Mouse (Mus musculus): ENCODE measurements around the gene Elk4. TPM values are rescaled to one million over a fixed set of nuclear protein-coding genes. Genes with fewer than 3 reads are reported as not detected.

The Elk4 gene
- polyA plus RNA-seq, 1 experiment from 2014 or later, result 8.1 TPM

DNA sequence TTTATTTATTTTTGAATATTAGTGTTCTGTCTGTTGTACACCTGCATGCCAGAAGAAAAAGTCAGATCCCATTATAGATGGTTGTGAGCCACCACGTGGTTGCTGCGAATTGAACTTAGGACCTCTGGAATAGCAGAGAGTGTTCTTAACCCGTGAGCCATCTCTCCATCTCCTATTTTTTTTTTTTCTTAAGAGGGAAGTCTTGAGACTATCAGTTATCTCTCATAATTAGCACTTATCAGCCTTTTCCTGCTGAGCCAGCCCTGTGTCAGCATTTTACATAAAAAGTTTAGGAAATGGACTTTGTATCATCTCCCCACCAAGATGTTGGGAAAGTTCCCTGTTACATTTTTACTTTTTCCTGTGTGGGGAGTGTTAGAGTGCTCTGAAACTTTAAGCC is 14.7 kb downstream of the Elk4 start:
- H3K27me3 ChIP-seq (ENCODE audit: control insufficient read depth, insufficient read depth, low read depth, low read length), result no peaks in the 10 kb centered on the region
- H3K9ac ChIP-seq (ENCODE audit: low read depth, low read length), result no peak overlapping the region
- WGBS, result 94% methylated on average over 3 of the region's 3 CpGs
- no peak overlapping the region for H3K27ac ChIP-seq (ENCODE audit: low read length)
- H3K4me1 ChIP-seq (ENCODE audit: control insufficient read depth, insufficient read depth, low read length), result no peaks in the 10 kb centered on the region
- no peak for ATAC-seq
- no peak overlapping the region for H3K4me3 ChIP-seq (ENCODE audit: low read depth, low read length)
- no peaks in the 10 kb centered on the region for H3K9me3 ChIP-seq (replicated peaks; ENCODE audit: control insufficient read depth, low read length, poor library complexity, severe bottlenecking)
- H3K4me2 ChIP-seq (ENCODE audit: low read length), result no peak overlapping the region
- peaks cover 28% of the 10 kb centered on the region for H3K36me3 ChIP-seq (ENCODE audit: control insufficient read depth, insufficient read depth, low read length)

- WGBS, result 90% methylated on average over 11 of the region's 11 CpGs
- H3K9me3 ChIP-seq (replicated peaks; ENCODE audit: control insufficient read depth, low read length, poor library complexity, severe bottlenecking), result no peaks in the 10 kb centered on the region
- no peaks in the 10 kb centered on the region for H3K4me1 ChIP-seq (ENCODE audit: control insufficient read depth, insufficient read depth, low read length)
- H3K4me2 ChIP-seq (ENCODE audit: low read length), result no peak overlapping the region
- no peak for ATAC-seq
- H3K4me3 ChIP-seq (ENCODE audit: low read depth, low read length), result no peak overlapping the region
- no peaks in the 10 kb centered on the region for H3K27me3 ChIP-seq (ENCODE audit: control insufficient read depth, insufficient read depth, low read depth, low read length)
- H3K36me3 ChIP-seq (ENCODE audit: control insufficient read depth, insufficient read depth, low read length), result peaks cover 10% of the 10 kb centered on the region; the same call in 1 of the 2 replicates
- no peak overlapping the region for H3K9ac ChIP-seq (ENCODE audit: low read depth, low read length)
- no peak overlapping the region for H3K27ac ChIP-seq (ENCODE audit: low read length)
Observed at GRCm38 (mm10) chr1:132026925-132027646, 19.7 kb downstream of the Elk4 start.

GRCm38 (mm10) chr1:132027978-132028377 is 20.6 kb downstream of the Elk4 start:
- 90% methylated on average over 5 of the region's 5 CpGs for WGBS
- H3K4me2 ChIP-seq (ENCODE audit: low read length), result no peak overlapping the region

GRCm38 (mm10) chr1:132028413-132028812 is 21.0 kb downstream of the Elk4 start:
- ATAC-seq, result no peak
- H3K36me3 ChIP-seq (ENCODE audit: control insufficient read depth, insufficient read depth, low read length), result peaks cover 10% of the 10 kb centered on the region
- H3K4me2 ChIP-seq (ENCODE audit: low read length), result no peak overlapping the region
- no peak overlapping the region for H3K4me3 ChIP-seq (ENCODE audit: low read depth, low read length)
- no peaks in the 10 kb centered on the region for H3K9me3 ChIP-seq (replicated peaks; ENCODE audit: control insufficient read depth, low read length, poor library complexity, severe bottlenecking)
- no peak overlapping the region for H3K9ac ChIP-seq (ENCODE audit: low read depth, low read length)
- WGBS, result 90% methylated on average over 9 of the region's 9 CpGs
- H3K4me1 ChIP-seq (ENCODE audit: control insufficient read depth, insufficient read depth, low read length), result no peaks in the 10 kb centered on the region
- H3K27ac ChIP-seq (ENCODE audit: low read length), result no peak overlapping the region
- no peaks in the 10 kb centered on the region for H3K27me3 ChIP-seq (ENCODE audit: control insufficient read depth, insufficient read depth, low read depth, low read length)

More at GRCm38 (mm10) chr1:132027978-132028377, 20.6 kb downstream of the Elk4 start:
- H3K9me3 ChIP-seq (replicated peaks; ENCODE audit: control insufficient read depth, low read length, poor library complexity, severe bottlenecking), result no peaks in the 10 kb centered on the region
- ATAC-seq, result no peak
- H3K27ac ChIP-seq (ENCODE audit: low read length), result no peak overlapping the region
- H3K4me1 ChIP-seq (ENCODE audit: control insufficient read depth, insufficient read depth, low read length), result no peaks in the 10 kb centered on the region
- H3K4me3 ChIP-seq (ENCODE audit: low read depth, low read length), result no peak overlapping the region
- no peaks in the 10 kb centered on the region for H3K27me3 ChIP-seq (ENCODE audit: control insufficient read depth, insufficient read depth, low read depth, low read length)
- H3K9ac ChIP-seq (ENCODE audit: low read depth, low read length), result no peak overlapping the region
- H3K36me3 ChIP-seq (ENCODE audit: control insufficient read depth, insufficient read depth, low read length), result peaks cover 12% of the 10 kb centered on the region

- 64% methylated on average over 2 of the region's 2 CpGs for WGBS
- H3K4me3 ChIP-seq (ENCODE audit: low read depth, low read length), result no peak overlapping the region
- H3K9me3 ChIP-seq (replicated peaks; ENCODE audit: control insufficient read depth, low read length, poor library complexity, severe bottlenecking), result no peaks in the 10 kb centered on the region
- H3K36me3 ChIP-seq (ENCODE audit: control insufficient read depth, insufficient read depth, low read length), result peaks cover 4% of the 10 kb centered on the region; the same call in 1 of the 2 replicates
- no peaks in the 10 kb centered on the region for H3K4me1 ChIP-seq (ENCODE audit: control insufficient read depth, insufficient read depth, low read length)
- no peak overlapping the region for H3K9ac ChIP-seq (ENCODE audit: low read depth, low read length)
- no peaks in the 10 kb centered on the region for H3K27me3 ChIP-seq (ENCODE audit: control insufficient read depth, insufficient read depth, low read depth, low read length)
- ATAC-seq, result no peak
- H3K27ac ChIP-seq (ENCODE audit: low read length), result no peak overlapping the region
- no peak overlapping the region for H3K4me2 ChIP-seq (ENCODE audit: low read length)
Observed at GRCm38 (mm10) chr1:132030574-132030973, 23.2 kb downstream of the Elk4 start.

- H3K9me3 ChIP-seq (replicated peaks; ENCODE audit: control insufficient read depth, low read length, poor library complexity, severe bottlenecking), result no peaks in the 10 kb centered on the region
- no peak overlapping the region for H3K9ac ChIP-seq (ENCODE audit: low read depth, low read length)
- H3K4me3 ChIP-seq (ENCODE audit: low read depth, low read length), result no peak overlapping the region
- no peak overlapping the region for H3K27ac ChIP-seq (ENCODE audit: low read length)
- H3K36me3 ChIP-seq (ENCODE audit: control insufficient read depth, insufficient read depth, low read length), result peaks cover 4% of the 10 kb centered on the region; the same call in 1 of the 2 replicates
- ATAC-seq, result no peak
- no peak overlapping the region for H3K4me2 ChIP-seq (ENCODE audit: low read length)
- 93% methylated on average over 7 of the region's 7 CpGs for WGBS
- no peaks in the 10 kb centered on the region for H3K27me3 ChIP-seq (ENCODE audit: control insufficient read depth, insufficient read depth, low read depth, low read length)
- H3K4me1 ChIP-seq (ENCODE audit: control insufficient read depth, insufficient read depth, low read length), result no peaks in the 10 kb centered on the region
Observed at GRCm38 (mm10) chr1:132032172-132032571, 24.8 kb downstream of the Elk4 start.

DNA sequence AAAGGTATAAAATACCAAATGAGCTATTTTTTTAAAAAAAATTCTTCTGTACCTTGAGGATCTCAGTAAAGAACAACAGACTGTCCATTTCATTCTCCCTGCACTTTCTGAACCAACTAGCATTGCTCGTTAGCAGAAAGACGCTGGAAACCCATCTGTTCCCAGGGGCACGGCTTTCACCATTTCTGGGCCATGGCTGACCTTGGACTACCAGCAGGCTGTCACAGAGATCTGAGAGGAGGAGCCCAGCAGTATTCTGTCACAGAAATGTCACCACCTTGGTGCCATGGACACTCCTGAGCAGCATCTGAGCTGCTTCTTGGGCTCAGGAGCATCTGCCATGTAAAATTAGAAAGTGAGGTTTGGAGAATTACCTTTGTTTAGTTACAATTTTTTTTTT is 30.3 kb downstream of the Elk4 start:
- Histone ChIP-seq H3K9me3 (replicated peaks; ENCODE audit: control insufficient read depth, low read length, poor library complexity, severe bottlenecking) (no peaks in the 10 kb centered on the region), H3K27me3 (ENCODE audit: control insufficient read depth, insufficient read depth, low read depth, low read length) (no peaks in the 10 kb centered on the region), H3K9ac (ENCODE audit: low read depth, low read length) (no peak overlapping the region), H3K4me1 (ENCODE audit: control insufficient read depth, insufficient read depth, low read length) (no peaks in the 10 kb centered on the region), H3K4me3 (ENCODE audit: low read depth, low read length) (no peak overlapping the region), H3K36me3 (ENCODE audit: control insufficient read depth, insufficient read depth, low read length) (no peaks in the 10 kb centered on the region; the same call in 1 of the 2 replicates), H3K4me2 (ENCODE audit: low read length) (no peak overlapping the region), H3K27ac (ENCODE audit: low read length) (no peak overlapping the region)
- WGBS, result 78% methylated on average over 3 of the region's 3 CpGs
- no peak for ATAC-seq

DNA sequence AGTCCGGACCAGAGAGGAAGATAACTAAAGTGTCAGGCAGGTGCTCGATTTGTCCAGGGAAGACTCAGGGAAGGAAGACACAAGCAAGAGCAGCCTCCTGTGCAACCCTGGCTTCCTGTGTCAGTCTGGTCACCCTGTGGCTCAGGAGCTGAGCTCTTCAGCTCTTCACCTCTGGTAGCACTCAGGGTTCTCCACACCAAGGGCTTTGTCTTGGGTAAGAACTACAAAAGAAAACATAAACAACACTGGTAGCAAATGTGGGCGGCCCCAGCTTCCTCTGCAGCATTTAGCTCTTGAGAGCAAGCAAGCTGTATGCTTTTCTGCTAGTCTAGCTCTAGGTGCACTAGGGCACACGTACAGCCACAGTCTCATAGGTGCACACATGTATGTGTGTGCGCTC is 31.3 kb downstream of the Elk4 start:
- ATAC-seq, result no peak
- no peak overlapping the region for H3K4me3 ChIP-seq (ENCODE audit: low read depth, low read length)

DNA sequence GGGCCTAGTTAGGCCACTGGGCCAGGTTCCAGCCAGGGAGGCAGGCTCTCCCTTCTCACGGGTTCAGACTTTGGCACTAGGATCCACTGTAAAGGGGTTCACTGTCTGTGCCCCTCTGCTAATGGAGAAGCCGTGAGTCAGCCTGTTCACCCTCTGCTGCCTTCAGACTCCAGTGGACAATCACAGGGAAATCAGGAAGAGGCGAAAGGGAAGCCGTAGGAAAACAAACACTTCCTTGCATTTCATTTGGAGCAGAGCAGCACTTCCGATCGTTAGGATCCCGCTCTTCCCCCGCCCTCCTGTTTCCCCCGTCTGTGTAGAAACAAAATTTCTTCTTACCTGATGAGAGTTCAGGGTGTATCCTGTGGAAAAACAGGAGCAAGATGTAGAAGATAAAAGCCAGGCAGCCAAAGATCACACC is 32.8 kb downstream of the Elk4 start:
- Histone ChIP-seq H3K27ac (ENCODE audit: low read length) (no peak overlapping the region; the same call in 1 of the 2 replicates), H3K9me3 (replicated peaks; ENCODE audit: control insufficient read depth, low read length, poor library complexity, severe bottlenecking) (no peaks in the 10 kb centered on the region), H3K4me2 (ENCODE audit: low read length) (no peak overlapping the region), H3K4me3 (ENCODE audit: low read depth, low read length) (no peak overlapping the region), H3K36me3 (ENCODE audit: control insufficient read depth, insufficient read depth, low read length) (no peaks in the 10 kb centered on the region), H3K4me1 (ENCODE audit: control insufficient read depth, insufficient read depth, low read length) (no peaks in the 10 kb centered on the region), H3K27me3 (ENCODE audit: control insufficient read depth, insufficient read depth, low read depth, low read length) (no peaks in the 10 kb centered on the region), H3K9ac (ENCODE audit: low read depth, low read length) (no peak overlapping the region)
- WGBS, result 68% methylated on average over 9 of the region's 9 CpGs
- ATAC-seq, result no peak

More for the DNA sequence above, 31.3 kb downstream of the Elk4 start:
- H3K36me3 ChIP-seq (ENCODE audit: control insufficient read depth, insufficient read depth, low read length), result no peaks in the 10 kb centered on the region
- H3K4me1 ChIP-seq (ENCODE audit: control insufficient read depth, insufficient read depth, low read length), result no peaks in the 10 kb centered on the region
- no peak overlapping the region for H3K9ac ChIP-seq (ENCODE audit: low read depth, low read length)
- WGBS, result 86% methylated on average over 5 of the region's 5 CpGs
- H3K27me3 ChIP-seq (ENCODE audit: control insufficient read depth, insufficient read depth, low read depth, low read length), result no peaks in the 10 kb centered on the region
- no peak overlapping the region for H3K4me2 ChIP-seq (ENCODE audit: low read length)
- H3K27ac ChIP-seq (ENCODE audit: low read length), result no peak overlapping the region
- no peaks in the 10 kb centered on the region for H3K9me3 ChIP-seq (replicated peaks; ENCODE audit: control insufficient read depth, low read length, poor library complexity, severe bottlenecking)

Measured in midbrain, embryonic 16.5 days (tissue).